Mouse (Mus musculus) cortical plate, adult 2 months (tissue): Measurements from ENCODE around the gene Psmb3. TPM values are rescaled to one million over a fixed set of nuclear protein-coding genes. Genes with fewer than 3 reads are reported as not detected.
"Not testable (repeated sequence)": the region's sequence is repeated elsewhere in the genome, so short reads cannot be mapped to it uniquely, and the experiment has no call there.

Experiments used
- H3K27ac ChIP-seq: fragments of 200-500 bp; 2 replicates; pipeline ENCODE4 v1.5.1; 2012; ENCODE audit warnings: low read length, control low read depth, inconsistent platforms; ENCODE audit not compliant: insufficient read depth
- H3K4me1 ChIP-seq: fragments of 200-500 bp; 2 replicates; pipeline ENCODE4 v1.6.1; 2011; ENCODE audit warnings: low read length; ENCODE audit not compliant: control insufficient read depth, insufficient read depth
- H3K4me3 ChIP-seq: fragments of 200-500 bp; 2 replicates; pipeline ENCODE4 v1.5.1; 2011; ENCODE audit warnings: mild to moderate bottlenecking, low read length, control low read depth; ENCODE audit not compliant: insufficient read depth
- CTCF ChIP-seq: fragments of 200-500 bp; IDR thresholded peaks from 2 replicates; pipeline ENCODE4 v1.5.1; 2011; ENCODE audit warnings: mild to moderate bottlenecking, control low read depth, low read length; ENCODE audit not compliant: insufficient read depth; ENCODE audit errors: extremely low read depth
- POLR2A ChIP-seq: fragments of 200-500 bp; IDR thresholded peaks from 2 replicates; pipeline ENCODE4 v1.6.1; 2011; ENCODE audit warnings: mild to moderate bottlenecking, low read length, control low read depth; ENCODE audit not compliant: insufficient read depth; ENCODE audit errors: extremely low read depth
- polyA plus RNA-seq: library from polyadenylated mRNA; depleted of rRNA; stranded (reverse); fragments of >200 nt; gene quantifications from 2 replicates; pipeline ENCODE4 v1.2.3, GENCODE M21; 2012

Gene Psmb3
- polyA plus RNA-seq, 1 experiment = 249 TPM

DNA sequence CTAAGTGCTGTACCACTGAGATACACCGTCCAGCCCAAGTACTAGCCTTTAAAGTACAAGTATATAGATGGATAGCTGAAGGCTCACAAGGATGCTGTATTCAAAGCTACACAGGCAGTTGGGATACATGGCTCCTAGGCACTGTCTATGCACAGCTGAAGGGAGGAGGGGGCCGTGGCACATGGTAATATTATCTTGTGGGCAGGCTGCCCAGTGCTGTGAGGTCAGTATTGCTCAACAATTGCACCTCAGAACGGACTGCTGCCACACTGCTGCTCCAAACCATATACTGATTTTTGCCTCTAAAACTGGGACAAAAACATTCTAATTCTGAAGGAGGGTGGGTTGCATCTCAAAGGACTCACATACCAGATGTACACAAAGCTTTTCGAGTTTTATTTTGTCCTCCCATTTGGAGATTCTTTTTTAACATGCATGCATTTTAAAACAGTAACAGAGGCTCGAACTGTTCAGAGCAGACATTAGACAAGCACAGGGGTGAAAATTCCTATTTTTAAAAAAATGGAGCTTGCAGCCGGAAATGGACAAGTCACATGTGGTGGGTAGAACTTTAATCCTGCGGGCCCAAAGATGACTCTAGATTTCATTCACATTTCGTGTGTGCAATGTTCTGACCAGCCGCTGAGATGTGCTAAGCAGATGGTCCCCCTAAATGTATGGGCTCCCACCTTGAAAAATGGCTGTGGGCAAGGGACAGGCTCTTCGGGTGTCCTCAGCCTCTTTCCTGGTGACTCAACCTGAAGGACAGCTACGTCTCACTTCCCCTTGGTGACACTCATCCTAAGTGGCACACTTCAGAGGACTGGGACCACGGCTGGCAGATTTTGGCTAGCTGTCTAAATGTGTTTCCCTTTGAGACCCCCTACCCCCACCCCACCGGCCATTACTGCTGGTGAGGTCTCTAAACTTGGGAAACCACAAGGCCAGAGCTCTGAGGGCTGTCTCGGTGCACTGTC lies 11.9 kb downstream of the Psmb3 start:
- H3K4me1 ChIP-seq = no peaks in the 10 kb centered on the region
- H3K27ac ChIP-seq = 0 out of 2 replicates have a peak overlapping the region, but pooled peaks have one; percentile 55
- no peak for TF ChIP-seq POLR2A
- no peak for TF ChIP-seq CTCF
- H3K4me3 ChIP-seq = no peak overlapping the region

DNA sequence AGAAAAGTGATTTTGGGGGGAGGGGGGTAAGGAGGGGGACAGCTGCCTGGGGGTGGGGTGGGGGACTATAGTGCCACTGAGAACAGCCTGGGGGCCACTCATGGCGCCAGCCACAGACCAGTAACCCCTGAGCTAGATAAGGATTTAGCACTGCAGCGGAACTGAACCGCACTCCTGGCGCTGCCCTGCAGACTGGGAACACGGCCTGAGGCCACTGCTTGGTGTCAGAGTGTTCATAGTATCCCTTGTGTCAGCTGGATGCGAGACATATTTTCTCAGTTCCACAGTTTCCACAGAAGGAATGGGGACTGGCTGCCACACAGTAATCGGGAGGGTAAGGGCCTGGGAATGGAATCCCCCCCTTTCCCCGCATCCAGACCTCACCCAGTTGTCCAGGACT lies 12.8 kb downstream of the Psmb3 start:
- H3K4me3 ChIP-seq = no peak overlapping the region
- no peak overlapping the region for H3K27ac ChIP-seq
- H3K4me1 ChIP-seq = no peaks in the 10 kb centered on the region
- TF ChIP-seq POLR2A (no peak), CTCF (no peak)

DNA sequence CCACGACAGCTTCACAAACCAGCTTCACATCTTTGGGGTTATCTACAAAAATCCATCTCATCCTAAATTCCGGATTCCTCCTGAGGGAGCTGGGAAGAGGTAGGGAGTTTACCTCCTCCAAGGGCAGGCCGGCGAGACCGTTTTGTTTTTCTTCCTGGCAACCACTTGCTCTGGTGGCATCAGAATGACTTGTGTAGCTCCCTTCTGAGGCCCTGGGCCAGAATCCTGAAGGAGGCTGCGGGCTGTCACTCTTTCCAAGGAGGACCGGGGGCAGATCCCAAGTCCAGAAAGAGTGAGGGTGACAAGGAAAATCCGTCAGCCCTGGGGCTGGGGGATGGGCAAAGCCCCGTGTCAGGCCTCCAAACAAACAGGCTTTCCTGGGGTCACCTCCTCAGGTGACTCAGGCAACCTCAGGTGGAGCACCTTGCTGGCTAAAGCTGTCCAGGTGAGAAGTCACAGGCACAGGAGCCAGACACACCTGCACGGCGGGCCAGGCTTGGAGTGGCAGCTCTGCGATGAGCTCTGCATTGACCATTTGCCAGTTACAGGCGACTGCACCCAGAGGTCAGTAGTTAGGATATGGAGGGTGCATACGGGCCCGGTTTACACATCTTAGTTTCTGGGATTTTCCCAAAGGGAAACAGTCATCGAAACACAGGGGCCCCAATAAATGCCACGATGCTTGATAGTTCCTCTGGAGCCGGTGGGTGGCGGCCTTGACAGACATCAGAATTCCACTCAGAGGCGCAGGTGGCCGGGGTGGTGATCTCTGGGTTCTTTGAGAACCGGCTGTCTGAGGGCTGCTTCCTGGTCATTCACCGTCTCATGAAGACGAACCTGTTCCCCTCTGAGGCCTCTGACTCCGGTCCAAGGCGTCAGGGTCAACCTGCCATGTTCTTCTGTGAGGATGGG lies 14.4 kb downstream of the Psmb3 start:
- Histone ChIP-seq H3K4me1 (no peaks in the 10 kb centered on the region), H3K4me3 (no peak overlapping the region), H3K27ac (no peak overlapping the region)
- TF ChIP-seq POLR2A = no peak
- TF ChIP-seq CTCF = no peak

GRCm38 (mm10) chr11:97718281-97718860 lies 15.2 kb downstream of the Psmb3 start:
- H3K27ac ChIP-seq = no peak overlapping the region
- H3K4me3 ChIP-seq = no peak overlapping the region
- H3K4me1 ChIP-seq = no peaks in the 10 kb centered on the region
- no peak for TF ChIP-seq POLR2A
- TF ChIP-seq CTCF = no peak

DNA sequence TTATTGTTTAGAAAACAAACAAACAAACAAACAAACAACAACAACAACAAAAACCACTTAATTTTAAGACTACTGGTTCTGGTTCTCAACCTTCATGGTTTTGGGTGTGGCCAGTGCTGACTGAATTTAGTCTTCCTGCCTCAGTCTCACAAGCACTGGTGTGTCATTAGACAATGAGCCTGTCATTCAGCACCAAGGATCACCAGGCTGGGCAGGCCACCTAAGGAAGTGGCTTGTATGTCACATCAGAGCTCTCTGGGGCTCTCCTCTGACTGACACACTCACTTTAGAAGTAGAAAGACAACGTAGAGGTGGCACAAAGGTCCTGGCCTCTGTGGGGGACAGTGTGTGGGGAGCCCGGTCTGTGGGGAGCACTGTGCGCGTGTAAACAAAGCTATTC lies 15.8 kb downstream of the Psmb3 start:
- TF ChIP-seq POLR2A (no peak), CTCF (no peak)
- Histone ChIP-seq H3K27ac (no peak overlapping the region), H3K4me1 (no peaks in the 10 kb centered on the region)

DNA sequence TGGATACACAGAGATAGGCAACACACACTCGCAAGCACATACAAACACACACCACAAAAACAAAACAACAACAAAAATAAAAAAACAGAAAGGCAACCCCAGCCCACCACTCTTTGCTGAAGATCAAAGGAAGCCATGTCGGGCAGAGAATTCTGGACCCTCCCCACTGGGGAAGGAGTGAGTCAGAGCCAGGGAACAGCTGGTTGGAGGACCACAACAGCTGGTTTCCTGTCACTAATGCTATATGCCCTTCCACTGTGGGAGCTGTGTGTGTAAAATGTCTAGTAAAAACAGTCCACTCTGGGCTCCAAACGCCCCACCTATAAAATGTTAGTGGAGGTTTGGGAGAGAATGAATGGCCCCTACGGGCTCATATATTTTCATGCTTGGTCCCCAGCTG lies 18.1 kb downstream of the Psmb3 start:
- no peak for TF ChIP-seq CTCF
- no peak for TF ChIP-seq POLR2A
- H3K4me1 ChIP-seq = no peaks in the 10 kb centered on the region

More for the DNA sequence above, 15.8 kb downstream of the Psmb3 start:
- no peak overlapping the region for H3K4me3 ChIP-seq

GRCm38 (mm10) chr11:97723709-97724108 lies 20.5 kb downstream of the Psmb3 start:
- H3K27ac ChIP-seq = no peak overlapping the region
- no peaks in the 10 kb centered on the region for H3K4me1 ChIP-seq
- TF ChIP-seq CTCF (no peak), POLR2A (no peak)
- H3K4me3 ChIP-seq = no peak overlapping the region

More for the DNA sequence above, 18.1 kb downstream of the Psmb3 start:
- Histone ChIP-seq H3K27ac (no peak overlapping the region), H3K4me3 (no peak overlapping the region)

DNA sequence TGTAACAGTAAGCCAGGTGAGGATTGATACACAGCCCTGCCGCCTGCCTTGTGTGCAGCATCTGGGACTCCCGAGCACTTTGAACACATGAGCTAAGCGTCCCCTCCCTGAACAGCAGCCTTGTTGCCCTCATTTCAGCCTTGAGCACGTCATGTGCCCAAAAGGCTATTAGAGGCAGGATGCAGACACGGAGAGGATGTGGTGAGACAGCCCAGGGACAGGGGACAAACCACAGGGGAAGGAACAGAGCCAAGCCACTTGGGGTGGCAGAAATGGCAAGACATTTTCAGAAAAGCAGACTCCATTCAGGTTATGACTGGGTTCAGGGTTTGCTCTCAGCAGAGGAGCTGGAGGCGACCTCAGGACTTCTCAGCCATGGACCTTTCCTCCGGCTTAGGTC lies 25.1 kb downstream of the Psmb3 start:
- Histone ChIP-seq H3K4me3 (no peak overlapping the region), H3K4me1 (no peaks in the 10 kb centered on the region), H3K27ac (no peak overlapping the region)
- TF ChIP-seq CTCF (no peak), POLR2A (no peak)

DNA sequence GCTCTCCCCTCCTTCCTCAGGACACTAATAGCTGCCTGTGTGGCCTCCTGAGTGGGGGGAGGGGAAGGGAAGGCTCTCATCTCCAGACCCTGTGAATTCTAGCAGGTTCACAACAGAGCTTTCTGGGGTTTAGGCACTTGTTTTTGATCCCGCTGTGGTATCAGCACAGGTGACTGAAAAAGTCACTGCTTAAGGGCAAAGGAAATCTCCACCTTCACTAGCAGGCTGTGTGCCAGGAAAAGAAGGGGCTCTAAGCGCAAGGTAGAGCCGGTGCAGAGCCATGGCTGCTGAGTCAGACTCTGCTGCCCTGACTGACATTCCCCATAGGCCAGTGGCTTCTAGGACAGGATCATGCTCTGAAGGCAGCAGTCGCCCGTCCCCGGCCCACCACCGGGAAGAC lies 25.5 kb downstream of the Psmb3 start:
- H3K4me1 ChIP-seq = no peaks in the 10 kb centered on the region
- no peak overlapping the region for H3K4me3 ChIP-seq
- TF ChIP-seq POLR2A = no peak
- TF ChIP-seq CTCF = no peak
- no peak overlapping the region for H3K27ac ChIP-seq

- H3K27ac ChIP-seq = no peak overlapping the region
- peaks cover 2% of the 10 kb centered on the region; the same call in 1 of the 2 replicates for H3K4me1 ChIP-seq
- TF ChIP-seq CTCF (no peak), POLR2A (no peak)
- no peak overlapping the region for H3K4me3 ChIP-seq
Observed at GRCm38 (mm10) chr11:97733689-97734088, 30.5 kb downstream of the Psmb3 start.

- not testable (repeated sequence) for H3K27ac ChIP-seq, H3K4me1 ChIP-seq, H3K4me3 ChIP-seq
Observed at GRCm38 (mm10) chr11:97734810-97735209, 31.6 kb downstream of the Psmb3 start.
